In genomic region chr9:8544041-8544794, GRCm38 (mm10) we compare ENCODE assay signal across 8 mouse cellular contexts. TPM values are rescaled to one million over a fixed set of nuclear protein-coding genes. Genes with fewer than 3 reads are reported as not detected.
DNase-seq lines count a peak whose midpoint lies in the region; ATAC-seq and TF ChIP-seq lines count a peak whose summit lies in the region.

TSS of gene Trpc6 (plus strand) at chr9:8544142.

- H3K9ac ChIP-seq in kidney, embryonic 14.5 days (ENCODE audit: low read depth, low read length), result peak within 1 kb of the TSS; percentile 56
- peak within 1 kb of the TSS; percentile 24; the same call in 1 of the 2 replicates for H3K9ac ChIP-seq in limb, embryonic 15.5 days
- peak within 1 kb of the TSS; percentile 26 for H3K9ac ChIP-seq in midbrain, embryonic 15.5 days
- peak within 1 kb of the TSS; percentile 53 for H3K9ac ChIP-seq in stomach, postnatal 0 days (ENCODE audit: low read length)

- no peak for DNase-seq in cerebellum, adult 8-10 months
- DNase-seq in cerebellum, postnatal 4 days (ENCODE audit: low spot score in 2 of 2), result peak; percentile 20 to 22
- DNase-seq in stomach, postnatal 0 days (ENCODE audit: low spot score), result peak; percentile 25

- no peaks in the 10 kb centered on the region for H3K27me3 ChIP-seq in kidney, embryonic 14.5 days (ENCODE audit: control insufficient read depth, insufficient read depth, low read length)
- H3K27me3 ChIP-seq in limb, embryonic 15.5 days, result peaks cover 11% of the 10 kb centered on the region
- no peaks in the 10 kb centered on the region for H3K27me3 ChIP-seq in midbrain, embryonic 15.5 days (replicated peaks)
- no peaks in the 10 kb centered on the region for H3K27me3 ChIP-seq in stomach, postnatal 0 days (ENCODE audit: control insufficient read depth, insufficient read depth, low read length)

- H3K27ac ChIP-seq in kidney, embryonic 14.5 days (ENCODE audit: low read depth, low read length), result no peak within 1 kb of the TSS
- no peak within 1 kb of the TSS for H3K27ac ChIP-seq in limb, embryonic 15.5 days
- no peak within 1 kb of the TSS for H3K27ac ChIP-seq in midbrain, embryonic 15.5 days
- no peak within 1 kb of the TSS for H3K27ac ChIP-seq in stomach, postnatal 0 days (replicated peaks)

- no peaks in the 10 kb centered on the region for H3K4me1 ChIP-seq in kidney, embryonic 14.5 days (ENCODE audit: control insufficient read depth, insufficient read depth, low read length)
- peaks cover 7% of the 10 kb centered on the region; the same call in 1 of the 2 replicates for H3K4me1 ChIP-seq in limb, embryonic 15.5 days
- H3K4me1 ChIP-seq in midbrain, embryonic 15.5 days, result 0 out of 2 replicates have a peak, but pooled peaks cover 3% of the 10 kb centered on the region
- no peaks in the 10 kb centered on the region for H3K4me1 ChIP-seq in stomach, postnatal 0 days (replicated peaks; ENCODE audit: control insufficient read depth, insufficient read depth)

- no peaks in the 10 kb centered on the region for H3K36me3 ChIP-seq in kidney, embryonic 14.5 days (ENCODE audit: control insufficient read depth, insufficient read depth, low read length)
- H3K36me3 ChIP-seq in limb, embryonic 15.5 days, result no peaks in the 10 kb centered on the region
- no peaks in the 10 kb centered on the region for H3K36me3 ChIP-seq in midbrain, embryonic 15.5 days (replicated peaks)
- no peaks in the 10 kb centered on the region for H3K36me3 ChIP-seq in stomach, postnatal 0 days (ENCODE audit: control insufficient read depth, insufficient read depth, low read length)

- H3K4me3 ChIP-seq in kidney, embryonic 14.5 days (ENCODE audit: low read length), result peak within 1 kb of the TSS; percentile 53
- peak within 1 kb of the TSS; percentile 39 for H3K4me3 ChIP-seq in limb, embryonic 15.5 days
- peak within 1 kb of the TSS; percentile 45 for H3K4me3 ChIP-seq in midbrain, embryonic 15.5 days
- H3K4me3 ChIP-seq in stomach, postnatal 0 days (ENCODE audit: low read depth, low read length), result peak within 1 kb of the TSS; percentile 47

- under 1% methylated on average over 44 of the region's 44 CpGs for WGBS in kidney, embryonic 14.5 days
- WGBS in limb, embryonic 15.5 days, result under 1% methylated on average over 44 of the region's 44 CpGs
- WGBS in midbrain, embryonic 15.5 days, result 1% methylated on average over 44 of the region's 44 CpGs
- 0% methylated on average over 44 of the region's 44 CpGs for WGBS in stomach, postnatal 0 days

- H3K9me3 ChIP-seq in kidney, embryonic 14.5 days (ENCODE audit: control insufficient read depth, low read length), result no peaks in the 10 kb centered on the region
- no peaks in the 10 kb centered on the region for H3K9me3 ChIP-seq in limb, embryonic 15.5 days
- H3K9me3 ChIP-seq in midbrain, embryonic 15.5 days, result no peaks in the 10 kb centered on the region
- H3K9me3 ChIP-seq in stomach, postnatal 0 days (ENCODE audit: control insufficient read depth, low read length), result no peaks in the 10 kb centered on the region

- TF ChIP-seq EP300 in stomach, postnatal 0 days (optimal IDR thresholded peaks at IDR 0.05), result no peak

- H3K4me2 ChIP-seq in kidney, embryonic 14.5 days (replicated peaks; ENCODE audit: low read depth, low read length), result peak within 1 kb of the TSS; percentile 95
- peak within 1 kb of the TSS; percentile 84 for H3K4me2 ChIP-seq in limb, embryonic 15.5 days
- peak within 1 kb of the TSS; percentile 74 for H3K4me2 ChIP-seq in midbrain, embryonic 15.5 days
- H3K4me2 ChIP-seq in stomach, postnatal 0 days (replicated peaks; ENCODE audit: low read depth), result peak within 1 kb of the TSS; percentile 76

- peak; percentile 31 for TF ChIP-seq CTCF in stomach, postnatal 0 days (IDR thresholded peaks at IDR 0.05; ENCODE audit: low read depth)

- ATAC-seq in cerebellum, adult (ENCODE audit: insufficient number of reproducible peaks, low FRiP score, low TSS enrichment), result peak; percentile 36; the same call in 1 of the 2 replicates
- ATAC-seq in granulocyte monocyte progenitor cell, adult 5-6 weeks (replicated peaks; ENCODE audit: poor library complexity, severe bottlenecking), result peak; percentile 93
- ATAC-seq in kidney, embryonic 14.5 days (ENCODE audit: low FRiP score, low TSS enrichment), result peak; percentile 97
- ATAC-seq in limb, embryonic 15.5 days (ENCODE audit: insufficient number of reproducible peaks, low FRiP score, low TSS enrichment, low read depth), result peak; percentile 55; the same call in 1 of the 2 replicates
- peak; percentile 95 for ATAC-seq in midbrain, embryonic 15.5 days (replicated peaks)
- peak; percentile 72 for ATAC-seq in stomach, postnatal 0 days (ENCODE audit: low FRiP score, low TSS enrichment)

RNA-seq across cellular contexts. Expression of gene Trpc6, which starts in this region (rescaled TPM):
- total RNA-seq in granulocyte monocyte progenitor cell, adult 5-6 weeks (2014; fragmentation: Nextera tagmentation), result 0.30 TPM in 1 of 2 replicates, not detected in the other
- 0.09 and 0.41 TPM in 2 replicates for total RNA-seq in granulocyte monocyte progenitor cell, adult 5-6 weeks (2017)
- polyA plus RNA-seq in kidney, embryonic 14.5 days (2014; fragmentation: Nextera tagmentation; extraction: Ambion mirVana), result 0.50 and 1.1 TPM in 2 replicates
- polyA plus RNA-seq in limb, embryonic 15.5 days (2015; fragmentation: Nextera tagmentation; extraction: Ambion mirVana), result 0.97 and 1.2 TPM in 2 replicates
- 0.60 and 0.94 TPM in 2 replicates for polyA plus RNA-seq in midbrain, embryonic 15.5 days (2015; fragmentation: Nextera tagmentation; extraction: Ambion mirVana)
- 1.4 and 1.5 TPM in 2 replicates for polyA plus RNA-seq in stomach, postnatal 0 days (2015; fragmentation: Nextera tagmentation; extraction: Ambion mirVana)

Comparison
In these comparisons a context has a peak if more than half of its experiments do, and no peak if none do; other contexts are left out.
1. Peak in ATAC-seq in granulocyte monocyte progenitor cell, adult 5-6 weeks; RNA of the gene not detected or under 1 TPM.
2. Peak in ATAC-seq, H3K4me3 ChIP-seq, H3K9ac ChIP-seq and H3K4me2 ChIP-seq in midbrain, embryonic 15.5 days; RNA of the gene not detected or under 1 TPM.
3. ATAC-seq: peak in every context shown above with its lines; median percentile 97 in kidney, embryonic 14.5 days; 95 in midbrain, embryonic 15.5 days; 93 in granulocyte monocyte progenitor cell, adult 5-6 weeks; 72 in stomach, postnatal 0 days; 55 in limb, embryonic 15.5 days; 36 in cerebellum, adult.